Mouse (Mus musculus): ENCODE measurements around the gene Nt5c3. TPM values are rescaled to one million over a fixed set of nuclear protein-coding genes. Genes with fewer than 3 reads are reported as not detected.

Gene Nt5c3
- polyA plus RNA-seq, 2 experiments: 84.0 to 255 TPM

GRCm38 (mm10) chr6:56844365-56844764 lies 79.4 kb downstream of the Nt5c3 start:
- peak in 1 of 3 experiments; percentile 16 for DNase-seq (ENCODE audit: low read depth in 3 of 3, low spot score in 3 of 3)
- Histone ChIP-seq H3K36me3 (replicated peaks; ENCODE audit: control insufficient read depth, insufficient read depth, low read depth) (no peaks in the 10 kb centered on the region), H3K27ac (no peak overlapping the region), H3K9ac (replicated peaks) (no peak overlapping the region), H3K4me1 (replicated peaks; ENCODE audit: control insufficient read depth in 2 of 2, insufficient read depth in 2 of 2, low read length in 1 of 2) (peaks cover 20 to 24% of the 10 kb centered on the region in 2 experiments), H3K4me3 (ENCODE audit: insufficient read depth in 1 of 2, low read depth in 2 of 2, low read length in 2 of 2) (no peak overlapping the region), H3K9me3 (ENCODE audit: control insufficient read depth, low read length) (no peaks in the 10 kb centered on the region), H3K27me3 (ENCODE audit: control insufficient read depth, insufficient read depth, low read length) (no peaks in the 10 kb centered on the region), H3K4me2 (ENCODE audit: low read depth) (peak overlapping the region; percentile 40)
- ATAC-seq (ENCODE audit: insufficient read depth): peak; percentile 90
- no peak for TF ChIP-seq CTCF (IDR thresholded peaks at IDR 0.05; ENCODE audit: low read depth)
- peak; percentile 75 for TF ChIP-seq EP300 (IDR thresholded peaks at IDR 0.05; ENCODE audit: low read depth)
- WGBS (ENCODE audit: insufficient replicate concordance): 45% methylated on average over 2 of the region's 2 CpGs

DNA sequence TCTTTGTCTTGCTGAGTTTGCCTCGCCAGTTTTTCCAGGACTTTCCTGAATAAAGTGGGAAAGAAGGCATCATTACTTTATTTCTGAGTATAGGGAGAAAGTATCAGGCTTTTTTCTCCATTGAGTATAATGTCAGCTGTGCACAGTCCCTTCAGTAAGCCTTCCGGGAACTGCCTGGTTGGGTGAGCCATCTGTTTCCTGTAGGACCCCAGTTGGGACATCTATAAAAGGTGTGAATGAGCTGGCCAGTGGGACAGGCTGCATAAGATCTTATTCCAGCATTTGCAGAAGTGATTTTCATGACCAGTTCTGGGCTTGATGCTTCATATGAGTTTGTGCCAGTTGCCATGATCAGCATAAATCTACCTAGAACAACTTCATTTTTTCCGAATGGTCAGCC lies 80.5 kb downstream of the Nt5c3 start:
- Histone ChIP-seq H3K4me2 (ENCODE audit: low read depth) (no peak overlapping the region), H3K4me1 (replicated peaks; ENCODE audit: control insufficient read depth in 2 of 2, insufficient read depth in 2 of 2, low read length in 1 of 2) (peaks cover 20 to 28% of the 10 kb centered on the region in 2 experiments), H3K27me3 (ENCODE audit: control insufficient read depth, insufficient read depth, low read length) (no peaks in the 10 kb centered on the region), H3K9ac (replicated peaks) (no peak overlapping the region), H3K27ac (no peak overlapping the region), H3K9me3 (ENCODE audit: control insufficient read depth, low read length) (no peaks in the 10 kb centered on the region), H3K36me3 (replicated peaks; ENCODE audit: control insufficient read depth, insufficient read depth, low read depth) (no peaks in the 10 kb centered on the region), H3K4me3 (ENCODE audit: insufficient read depth in 1 of 2, low read depth in 2 of 2, low read length in 2 of 2) (no peak overlapping the region)
- no peak for ATAC-seq (ENCODE audit: insufficient read depth)
- WGBS (ENCODE audit: insufficient replicate concordance): 81% methylated on average over 3 of the region's 3 CpGs
- TF ChIP-seq CTCF (IDR thresholded peaks at IDR 0.05; ENCODE audit: low read depth) (no peak), EP300 (IDR thresholded peaks at IDR 0.05; ENCODE audit: low read depth) (no peak)
- no peak for DNase-seq (ENCODE audit: low read depth in 3 of 3, low spot score in 3 of 3)

DNA sequence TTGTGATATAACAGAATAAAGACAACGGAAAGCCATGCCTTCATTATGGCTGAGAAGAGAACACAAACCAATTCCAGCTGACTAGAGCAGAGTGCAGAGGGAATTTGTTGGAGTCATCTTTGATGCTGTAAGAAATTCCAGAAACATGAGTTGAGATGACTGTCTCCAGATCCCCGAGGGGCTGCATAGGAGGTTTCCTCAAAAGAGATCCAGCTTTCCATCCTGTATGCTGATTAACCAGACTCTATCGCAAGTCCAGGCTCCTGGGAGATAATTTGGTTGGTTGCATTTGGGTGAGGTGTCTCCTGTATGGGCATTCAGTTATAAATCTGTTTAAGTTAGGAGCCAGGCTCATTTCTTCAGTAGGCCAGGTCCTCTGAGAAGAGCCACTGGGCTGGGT lies 86.1 kb downstream of the Nt5c3 start:
- DNase-seq (ENCODE audit: low read depth in 3 of 3, low spot score in 3 of 3): no peak
- no peak for TF ChIP-seq EP300 (IDR thresholded peaks at IDR 0.05; ENCODE audit: low read depth)
- TF ChIP-seq CTCF (IDR thresholded peaks at IDR 0.05; ENCODE audit: low read depth): no peak
- Histone ChIP-seq H3K9me3 (ENCODE audit: control insufficient read depth, low read length) (no peaks in the 10 kb centered on the region), H3K9ac (replicated peaks) (no peak overlapping the region), H3K27ac (no peak overlapping the region), H3K36me3 (replicated peaks; ENCODE audit: control insufficient read depth, insufficient read depth, low read depth) (no peaks in the 10 kb centered on the region), H3K27me3 (ENCODE audit: control insufficient read depth, insufficient read depth, low read length) (no peaks in the 10 kb centered on the region), H3K4me1 (replicated peaks; ENCODE audit: control insufficient read depth in 2 of 2, insufficient read depth in 2 of 2, low read length in 1 of 2) (peaks cover 0 to 6% of the 10 kb centered on the region in 2 experiments; a peak in 2 of 4 replicates), H3K4me3 (ENCODE audit: insufficient read depth in 1 of 2, low read depth in 2 of 2, low read length in 2 of 2) (no peak overlapping the region), H3K4me2 (ENCODE audit: low read depth) (no peak overlapping the region)
- ATAC-seq (ENCODE audit: insufficient read depth): no peak
- 78% methylated on average over 3 of the region's 3 CpGs for WGBS (ENCODE audit: insufficient replicate concordance)

GRCm38 (mm10) chr6:56837166-56837565 lies 86.6 kb downstream of the Nt5c3 start:
- Histone ChIP-seq H3K27ac (no peak overlapping the region), H3K4me3 (ENCODE audit: insufficient read depth in 1 of 2, low read depth in 2 of 2, low read length in 2 of 2) (no peak overlapping the region), H3K9me3 (ENCODE audit: control insufficient read depth, low read length) (no peaks in the 10 kb centered on the region), H3K27me3 (ENCODE audit: control insufficient read depth, insufficient read depth, low read length) (no peaks in the 10 kb centered on the region; the same call in 1 of the 2 replicates), H3K4me2 (ENCODE audit: low read depth) (no peak overlapping the region), H3K9ac (replicated peaks) (no peak overlapping the region), H3K36me3 (replicated peaks; ENCODE audit: control insufficient read depth, insufficient read depth, low read depth) (no peaks in the 10 kb centered on the region), H3K4me1 (replicated peaks; ENCODE audit: control insufficient read depth in 2 of 2, insufficient read depth in 2 of 2, low read length in 1 of 2) (peaks cover 0 to 6% of the 10 kb centered on the region in 2 experiments; a peak in 2 of 4 replicates)
- WGBS (ENCODE audit: insufficient replicate concordance): 82% methylated on average over 12 of the region's 12 CpGs
- TF ChIP-seq CTCF (IDR thresholded peaks at IDR 0.05; ENCODE audit: low read depth) (no peak), EP300 (IDR thresholded peaks at IDR 0.05; ENCODE audit: low read depth) (no peak)
- no peak for DNase-seq (ENCODE audit: low read depth in 3 of 3, low spot score in 3 of 3)
- ATAC-seq (ENCODE audit: insufficient read depth): no peak

GRCm38 (mm10) chr6:56835532-56835931 lies 88.2 kb downstream of the Nt5c3 start:
- Histone ChIP-seq H3K9ac (replicated peaks) (no peak overlapping the region), H3K4me1 (replicated peaks; ENCODE audit: control insufficient read depth in 2 of 2, insufficient read depth in 2 of 2, low read length in 1 of 2) (peaks cover 0 to 6% of the 10 kb centered on the region in 2 experiments; a peak in 2 of 4 replicates), H3K27me3 (ENCODE audit: control insufficient read depth, insufficient read depth, low read length) (peaks cover 5% of the 10 kb centered on the region; the same call in 1 of the 2 replicates), H3K4me3 (ENCODE audit: insufficient read depth in 1 of 2, low read depth in 2 of 2, low read length in 2 of 2) (no peak overlapping the region), H3K27ac (no peak overlapping the region), H3K36me3 (replicated peaks; ENCODE audit: control insufficient read depth, insufficient read depth, low read depth) (no peaks in the 10 kb centered on the region), H3K4me2 (ENCODE audit: low read depth) (no peak overlapping the region), H3K9me3 (ENCODE audit: control insufficient read depth, low read length) (no peaks in the 10 kb centered on the region)
- ATAC-seq (ENCODE audit: insufficient read depth) (no peak), DNase-seq (ENCODE audit: low read depth in 3 of 3, low spot score in 3 of 3) (no peak)
- 74% methylated on average over 10 of the region's 10 CpGs for WGBS (ENCODE audit: insufficient replicate concordance)
- TF ChIP-seq EP300 (IDR thresholded peaks at IDR 0.05; ENCODE audit: low read depth) (no peak), CTCF (IDR thresholded peaks at IDR 0.05; ENCODE audit: low read depth) (peak; percentile 16; the same call in 1 of the 2 replicates)

Measured in liver, embryonic 14.5 days (tissue).